Mouse (Mus musculus) neutrophil, adult 83 days (primary cell): ENCODE measurements around the gene RPS10-NUDT3. TPM values are rescaled to one million over a fixed set of nuclear protein-coding genes. Genes with fewer than 3 reads are reported as not detected.

ENCODE experiments used
- total RNA-seq, 2 experiments: library from RNA; stranded (reverse); gene quantifications; one replicate each; pipeline ENCODE4 v1.2.4; 2023

The RPS10-NUDT3 gene
- not detected for total RNA-seq

GRCm38 (mm10) chr17:27634871-27635574, at the start of gene RPS10-NUDT3:
Gene RPS10-NUDT3 (minus strand): TSS chr17:27635222.

GRCm38 (mm10) chr17:27655089-27656010, 20.3 kb upstream of the RPS10-NUDT3 start, which contains the start of gene Pacsin1:
Gene Pacsin1 (plus strand): TSS chr17:27655509.

GRCm38 (mm10) chr17:27636132-27637020, 1.4 kb upstream of the RPS10-NUDT3 start, which contains the start of gene Rps10:
Gene Rps10 (minus strand): TSS chr17:27636669.

GRCm38 (mm10) chr17:27623360-27624326, 11.4 kb downstream of the RPS10-NUDT3 start, which contains the start of gene Nudt3:
Gene Nudt3 (minus strand): TSS chr17:27623495.

GRCm38 (mm10) chr17:27565163-27565941, 69.7 kb downstream of the RPS10-NUDT3 start, which contains the start of gene AI413582:
Gene AI413582 (minus strand): TSS chr17:27565756.

GRCm38 (mm10) chr17:27556315-27557011, 78.6 kb downstream of the RPS10-NUDT3 start, which contains the start of gene Hmga1:
Gene Hmga1 (plus strand): TSS chr17:27556497.

Other genes with a start within 250 kb of the RPS10-NUDT3 start
- gene Grm4, start 113.8 kb downstream of the RPS10-NUDT3 start, total RNA-seq: not detected
- gene Hmga1, start 78.7 kb downstream of the RPS10-NUDT3 start, total RNA-seq: 10 to 100 TPM; 64.7 to 65.3 TPM
- 10 to 100 TPM; 31.8 to 32.2 TPM for gene AI413582, start 69.5 kb downstream of the RPS10-NUDT3 start, total RNA-seq
- gene Nudt3, start 11.7 kb downstream of the RPS10-NUDT3 start, total RNA-seq: 10 to 100 TPM; 61.3 to 66.1 TPM
- 100 to 1,000 TPM; 775 to 841 TPM for gene Rps10, start 1.4 kb upstream of the RPS10-NUDT3 start, total RNA-seq
- under 1 TPM in 1 of 2 experiments, not detected in 1; 0.13 TPM for gene Pacsin1, start 20.3 kb upstream of the RPS10-NUDT3 start, total RNA-seq
- gene Spdef, start 93.7 kb upstream of the RPS10-NUDT3 start, total RNA-seq: not detected
- 10 to 100 TPM; 57.1 to 62.7 TPM for gene D17Wsu92e, start 185.4 kb upstream of the RPS10-NUDT3 start, total RNA-seq
- gene Snrpc, start 202.9 kb upstream of the RPS10-NUDT3 start, total RNA-seq: 10 to 100 TPM; 68.0 to 72.2 TPM
- 1 to 10 TPM; 6.8 to 8.7 TPM for gene Uhrf1bp1, start 221.2 kb upstream of the RPS10-NUDT3 start, total RNA-seq